Comparison of ENCODE assay signal across 21 mouse cellular contexts in the genomic region with DNA sequence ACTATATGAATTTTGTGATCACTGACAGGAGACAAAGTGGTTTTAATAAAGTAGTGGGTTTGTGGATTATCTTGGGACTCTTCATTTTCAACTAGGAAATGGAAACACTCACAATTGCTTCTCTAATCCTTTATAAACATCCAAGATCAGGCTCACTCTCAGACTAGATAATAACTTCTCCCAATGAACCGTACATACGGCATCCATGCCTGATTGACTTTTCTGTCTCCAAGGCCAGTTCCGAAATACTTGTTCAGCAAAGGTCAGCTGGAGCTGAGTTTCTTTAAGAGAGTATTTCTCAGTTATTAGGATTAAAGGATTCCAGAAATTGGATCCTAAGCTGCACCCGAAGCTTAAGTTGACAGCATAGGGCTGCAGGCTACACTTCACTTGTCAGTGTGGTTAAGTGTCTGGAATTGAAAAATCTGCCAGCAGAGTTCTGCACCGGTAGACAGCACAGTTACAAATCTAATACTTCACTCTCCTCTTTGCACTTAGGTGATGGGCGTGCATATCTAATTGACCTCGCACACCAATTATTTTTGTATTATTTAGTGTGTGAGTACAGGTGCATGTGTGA. TPM values are rescaled to one million over a fixed set of nuclear protein-coding genes. Genes with fewer than 3 reads are reported as not detected.
DNase-seq lines count a peak whose midpoint lies in the region; ATAC-seq lines count a peak whose summit lies in the region.
"Had no signal": no experiment of that assay in that cellular context is flagged by ENCODE, and none has a peak within 500 bp of the region (broad histone marks: within the 10 kb centered on the region; RNA-seq: fewer than 3 reads in every experiment).

No protein-coding gene starts in this region.

- H3K27me3 ChIP-seq in kidney, embryonic 16.5 days (ENCODE audit: insufficient read depth, low read length), result no peaks in the 10 kb centered on the region
- H3K27me3 ChIP-seq in midbrain, embryonic 16.5 days (ENCODE audit: control insufficient read depth, insufficient read depth, low read depth, low read length), result no peaks in the 10 kb centered on the region
- H3K27me3 ChIP-seq: embryonic facial prominence, embryonic 15.5 days; heart, embryonic 13.5 days; hindbrain, embryonic 15.5 days had no signal

- no peaks in the 10 kb centered on the region for H3K9me3 ChIP-seq in kidney, embryonic 16.5 days (ENCODE audit: low read length)
- H3K9me3 ChIP-seq in midbrain, embryonic 16.5 days (replicated peaks; ENCODE audit: control insufficient read depth, low read length, poor library complexity, severe bottlenecking), result no peaks in the 10 kb centered on the region
- H3K9me3 ChIP-seq: embryonic facial prominence, embryonic 15.5 days; forebrain, embryonic 10.5 days; heart, embryonic 13.5 days; hindbrain, embryonic 15.5 days had no signal

- H3K9ac ChIP-seq in kidney, embryonic 16.5 days (replicated peaks; ENCODE audit: low read length), result no peak overlapping the region
- H3K9ac ChIP-seq in midbrain, embryonic 16.5 days (ENCODE audit: low read depth, low read length), result no peak overlapping the region
- H3K9ac ChIP-seq: embryonic facial prominence, embryonic 15.5 days; heart, embryonic 13.5 days; hindbrain, embryonic 15.5 days had no signal

- H3K4me1 ChIP-seq in kidney, embryonic 16.5 days (ENCODE audit: insufficient read depth, low read length), result no peaks in the 10 kb centered on the region
- H3K4me1 ChIP-seq in midbrain, embryonic 16.5 days (ENCODE audit: control insufficient read depth, insufficient read depth, low read length), result peaks cover 3% of the 10 kb centered on the region; the same call in 1 of the 2 replicates
- H3K4me1 ChIP-seq: embryonic facial prominence, embryonic 15.5 days; forebrain, embryonic 10.5 days; heart, embryonic 13.5 days; hindbrain, embryonic 15.5 days had no signal

- H3K4me3 ChIP-seq in kidney, embryonic 16.5 days (ENCODE audit: low read length), result no peak overlapping the region
- no peak overlapping the region for H3K4me3 ChIP-seq in midbrain, embryonic 16.5 days (ENCODE audit: low read depth, low read length)
- H3K4me3 ChIP-seq: embryonic facial prominence, embryonic 15.5 days; erythroblast, embryonic 14.5 days; forebrain, embryonic 10.5 days; gastrocnemius, adult 2 months; heart, embryonic 13.5 days; hindbrain, embryonic 15.5 days had no signal

- H3K27ac ChIP-seq in kidney, embryonic 16.5 days (ENCODE audit: low read length), result no peak overlapping the region
- H3K27ac ChIP-seq in midbrain, embryonic 16.5 days (ENCODE audit: low read length), result peak overlapping the region; percentile 38; the same call in 1 of the 2 replicates
- H3K27ac ChIP-seq: embryonic facial prominence, embryonic 15.5 days; forebrain, embryonic 10.5 days; gastrocnemius, adult 2 months; heart, embryonic 13.5 days; hindbrain, embryonic 15.5 days had no signal

- H3K36me3 ChIP-seq in kidney, embryonic 16.5 days (ENCODE audit: insufficient read depth, low read length), result no peaks in the 10 kb centered on the region
- no peaks in the 10 kb centered on the region for H3K36me3 ChIP-seq in midbrain, embryonic 16.5 days (ENCODE audit: control insufficient read depth, insufficient read depth, low read length)
- H3K36me3 ChIP-seq: embryonic facial prominence, embryonic 15.5 days; forebrain, embryonic 10.5 days; heart, embryonic 13.5 days; hindbrain, embryonic 15.5 days had no signal

- peak; percentile 35; the same call in 1 of the 2 replicates for ATAC-seq in kidney, embryonic 16.5 days (ENCODE audit: low FRiP score, low TSS enrichment)
- ATAC-seq in midbrain, embryonic 16.5 days, result peak; percentile 90
- ATAC-seq: forebrain, embryonic 14.5 days had no signal

- no peak for DNase-seq in kidney, adult 18-20 months
- peak; percentile 50 for DNase-seq in retina, postnatal 1 day
- DNase-seq in retina, embryonic 14.5 days (ENCODE audit: low spot score), result no peak
- DNase-seq in c-Kit-positive CD71-positive TER-119-positive erythroid progenitor cells, embryonic 14.5 days (ENCODE audit: low spot score), result no peak
- DNase-seq: adrenal gland, adult 2 months; adrenal gland, postnatal 25 days; cerebellum, adult 11-12 months; cerebellum, adult 9-10 months; cerebellum, postnatal 25 days; gastrocnemius, adult 2 months; gastrocnemius, postnatal 36 days; heart, adult 11 months; heart, postnatal 36 days had no signal

- 50% methylated on average over 7 of the region's 7 CpGs for WGBS in kidney, embryonic 16.5 days
- WGBS in midbrain, embryonic 16.5 days, result 48% methylated on average over 7 of the region's 7 CpGs

- H3K4me2 ChIP-seq in kidney, embryonic 16.5 days (replicated peaks; ENCODE audit: low read depth, low read length), result no peak overlapping the region
- no peak overlapping the region for H3K4me2 ChIP-seq in midbrain, embryonic 16.5 days (ENCODE audit: low read length)
- H3K4me2 ChIP-seq: embryonic facial prominence, embryonic 15.5 days; heart, embryonic 13.5 days; hindbrain, embryonic 15.5 days had no signal

RNA-seq across cellular contexts. Expression of a gene that starts 30.0 kb away (rescaled TPM):
- 1.7 and 2.1 TPM in 2 replicates for polyA plus RNA-seq in kidney, embryonic 16.5 days (2015; fragmentation: Nextera tagmentation; extraction: Ambion mirVana)
- 0.38 and 0.81 TPM in 2 replicates for polyA plus RNA-seq in midbrain, embryonic 16.5 days (2015; fragmentation: Nextera tagmentation; extraction: Ambion mirVana)
- polyA plus RNA-seq: erythroblast, embryonic 14.5 days had no signal

RNA-seq across cellular contexts. Expression of a gene that starts 43.4 kb away (rescaled TPM):
- polyA plus RNA-seq in kidney, embryonic 16.5 days (2015; fragmentation: Nextera tagmentation; extraction: Ambion mirVana), result 124 and 144 TPM in 2 replicates
- 121 and 150 TPM in 2 replicates for polyA plus RNA-seq in midbrain, embryonic 16.5 days (2015; fragmentation: Nextera tagmentation; extraction: Ambion mirVana)
